Mouse (Mus musculus) heart, adult 2 months (tissue): Measurements from ENCODE around the gene Bahd1.

ENCODE experiments used
- CTCF ChIP-seq: fragments of 200-600 bp; IDR thresholded peaks from 2 replicates; pipeline ENCODE4 v1.8.1; 2022; ENCODE audit warnings: antibody characterized with exemption, mild to moderate bottlenecking, moderate library complexity
- POLR2A ChIP-seq: fragments of 200-500 bp; IDR thresholded peaks from 2 replicates; pipeline ENCODE4 v1.6.1; 2011; ENCODE audit warnings: mild to moderate bottlenecking, low read depth, low read length, control low read depth; ENCODE audit not compliant: insufficient read depth

DNA sequence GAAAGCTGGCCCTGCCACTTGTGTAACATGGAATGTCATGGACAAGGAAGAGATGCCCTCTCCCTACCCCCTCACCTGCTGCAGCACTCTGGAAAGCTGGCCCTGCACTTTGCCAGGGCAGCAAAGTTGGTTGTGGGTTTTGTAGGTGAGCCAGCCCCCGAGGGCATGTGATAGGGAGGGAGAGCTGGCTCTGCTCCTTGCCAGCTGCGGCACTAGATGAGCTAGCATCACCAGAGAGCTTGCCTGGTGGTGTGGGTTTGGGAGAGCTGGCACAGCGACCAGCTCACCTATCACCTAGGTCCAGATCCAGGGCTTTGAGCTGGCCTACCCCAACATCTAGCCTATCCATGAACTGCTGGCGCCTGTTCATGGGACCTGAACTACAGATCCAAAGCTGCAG is 48.6 kb downstream of the Bahd1 start:
- TF ChIP-seq CTCF (no peak), POLR2A (no peak)
